In genomic region chr5:108131849-108132440, GRCm38 (mm10) we compare ENCODE assay signal across 8 mouse cellular contexts. TPM values are rescaled to one million over a fixed set of nuclear protein-coding genes. Genes with fewer than 3 reads are reported as not detected.
A peak's percentile ranks its signal among the peaks of the same experiment; 100 is the strongest.
DNase-seq lines count a peak whose midpoint lies in the region; ATAC-seq and TF ChIP-seq lines count a peak whose summit lies in the region.

No protein-coding gene starts in this region.

- under 1% methylated on average over 32 of the region's 32 CpGs for WGBS in cerebellum, adult 2 months
- 0% methylated on average over 32 of the region's 32 CpGs for WGBS in embryonic facial prominence, embryonic 13.5 days
- under 1% methylated on average over 32 of the region's 32 CpGs for WGBS in heart, embryonic 16.5 days
- under 1% methylated on average over 30 of the region's 32 CpGs for WGBS in limb, embryonic 11.5 days
- WGBS in midbrain, embryonic 12.5 days, result under 1% methylated on average over 32 of the region's 32 CpGs

- TF ChIP-seq CTCF in cerebellum, adult 2 months (IDR thresholded peaks at IDR 0.05; ENCODE audit: borderline replicate concordance, insufficient read depth, low read depth, low read length), result no peak

- no peaks in the 10 kb centered on the region for H3K9me3 ChIP-seq in embryonic facial prominence, embryonic 13.5 days
- no peaks in the 10 kb centered on the region for H3K9me3 ChIP-seq in heart, embryonic 16.5 days (replicated peaks; ENCODE audit: control insufficient read depth, low read length)
- H3K9me3 ChIP-seq in limb, embryonic 11.5 days (ENCODE audit: control insufficient read depth, low read length), result no peaks in the 10 kb centered on the region
- no peaks in the 10 kb centered on the region for H3K9me3 ChIP-seq in midbrain, embryonic 12.5 days

- peak in 1 of 2 experiments; percentile 44 for DNase-seq in cerebellum, adult 2 months
- no peak for DNase-seq in cerebellum, adult 8-10 months
- DNase-seq in MN1 (ENCODE audit: low spot score), result peak; percentile 64
- DNase-seq in limb, embryonic 11.5 days (ENCODE audit: low spot score), result no peak
- no peak for DNase-seq in left cerebral cortex, adult 9 months (ENCODE audit: low spot score in 2 of 2)

- peak overlapping the region; percentile 87 for H3K9ac ChIP-seq in embryonic facial prominence, embryonic 13.5 days
- H3K9ac ChIP-seq in heart, embryonic 16.5 days (ENCODE audit: low read length), result peak overlapping the region; percentile 78
- H3K9ac ChIP-seq in limb, embryonic 11.5 days (ENCODE audit: low read length), result peak overlapping the region; percentile 76
- peak overlapping the region; percentile 75 for H3K9ac ChIP-seq in midbrain, embryonic 12.5 days (replicated peaks)

- no peaks in the 10 kb centered on the region for H3K27me3 ChIP-seq in cerebellum, adult 2 months (ENCODE audit: control insufficient read depth, insufficient read depth, low read length)
- H3K27me3 ChIP-seq in embryonic facial prominence, embryonic 13.5 days, result no peaks in the 10 kb centered on the region
- no peaks in the 10 kb centered on the region for H3K27me3 ChIP-seq in heart, embryonic 16.5 days (ENCODE audit: control insufficient read depth, insufficient read depth, low read length)
- no peaks in the 10 kb centered on the region for H3K27me3 ChIP-seq in limb, embryonic 11.5 days (ENCODE audit: control insufficient read depth, insufficient read depth, low read length)
- H3K27me3 ChIP-seq in midbrain, embryonic 12.5 days, result no peaks in the 10 kb centered on the region

- peak overlapping the region; percentile 82 for H3K4me3 ChIP-seq in cerebellum, adult 2 months (replicated peaks; ENCODE audit: insufficient read depth, low read depth, low read length)
- H3K4me3 ChIP-seq in embryonic facial prominence, embryonic 13.5 days, result peak overlapping the region; percentile 87
- H3K4me3 ChIP-seq in heart, embryonic 16.5 days (ENCODE audit: low read length), result peak overlapping the region; percentile 69
- H3K4me3 ChIP-seq in limb, embryonic 11.5 days (ENCODE audit: low read depth, low read length), result peak overlapping the region; percentile 71
- peak overlapping the region; percentile 85 for H3K4me3 ChIP-seq in midbrain, embryonic 12.5 days

- peak overlapping the region; percentile 17; the same call in 1 of the 2 replicates for H3K27ac ChIP-seq in cerebellum, adult 2 months (ENCODE audit: insufficient read depth, low read length)
- peak overlapping the region; percentile 89 for H3K27ac ChIP-seq in embryonic facial prominence, embryonic 13.5 days
- peak overlapping the region; percentile 88 for H3K27ac ChIP-seq in heart, embryonic 16.5 days (ENCODE audit: low read length)
- peak overlapping the region; percentile 72 for H3K27ac ChIP-seq in limb, embryonic 11.5 days (replicated peaks; ENCODE audit: low read depth, low read length)
- peak overlapping the region; percentile 89 for H3K27ac ChIP-seq in midbrain, embryonic 12.5 days (replicated peaks)

- H3K36me3 ChIP-seq in embryonic facial prominence, embryonic 13.5 days, result peaks cover 7% of the 10 kb centered on the region; the same call in 1 of the 2 replicates
- H3K36me3 ChIP-seq in heart, embryonic 16.5 days (ENCODE audit: control insufficient read depth, insufficient read depth), result peaks cover 7% of the 10 kb centered on the region; the same call in 1 of the 2 replicates
- H3K36me3 ChIP-seq in limb, embryonic 11.5 days (ENCODE audit: control insufficient read depth, insufficient read depth, low read length), result no peaks in the 10 kb centered on the region; the same call in 1 of the 2 replicates
- H3K36me3 ChIP-seq in midbrain, embryonic 12.5 days, result no peaks in the 10 kb centered on the region

- H3K4me1 ChIP-seq in cerebellum, adult 2 months (ENCODE audit: control insufficient read depth, insufficient read depth, low read length), result no peaks in the 10 kb centered on the region
- H3K4me1 ChIP-seq in embryonic facial prominence, embryonic 13.5 days, result peaks cover 11% of the 10 kb centered on the region
- peaks cover 8% of the 10 kb centered on the region for H3K4me1 ChIP-seq in heart, embryonic 16.5 days (ENCODE audit: control insufficient read depth, insufficient read depth, low read length)
- H3K4me1 ChIP-seq in limb, embryonic 11.5 days (ENCODE audit: control insufficient read depth, insufficient read depth, low read length), result 0 out of 2 replicates have a peak, but pooled peaks cover 4% of the 10 kb centered on the region
- H3K4me1 ChIP-seq in midbrain, embryonic 12.5 days, result peaks cover 4% of the 10 kb centered on the region; the same call in 1 of the 2 replicates

- peak overlapping the region; percentile 66 for H3K4me2 ChIP-seq in embryonic facial prominence, embryonic 13.5 days
- H3K4me2 ChIP-seq in heart, embryonic 16.5 days (ENCODE audit: low read depth, low read length), result peak overlapping the region; percentile 63
- H3K4me2 ChIP-seq in limb, embryonic 11.5 days (ENCODE audit: low read depth, severe bottlenecking), result peak overlapping the region; percentile 79
- H3K4me2 ChIP-seq in midbrain, embryonic 12.5 days (replicated peaks), result peak overlapping the region; percentile 79

- TF ChIP-seq POLR2A in cerebellum, adult 2 months (IDR thresholded peaks at IDR 0.05; ENCODE audit: borderline replicate concordance, insufficient read depth, low read length), result no peak

- peak; percentile 21 for ATAC-seq in embryonic facial prominence, embryonic 13.5 days (ENCODE audit: insufficient number of reproducible peaks, insufficient read depth, low FRiP score, low TSS enrichment, low read depth)
- peak; percentile 20 for ATAC-seq in heart, embryonic 16.5 days (replicated peaks; ENCODE audit: extremely low read depth, insufficient read depth, low FRiP score)
- ATAC-seq in limb, embryonic 11.5 days (ENCODE audit: insufficient number of reproducible peaks, low FRiP score, low TSS enrichment, low read depth), result peak; percentile 2; the same call in 1 of the 2 replicates
- no peak; the same call in 1 of the 2 replicates for ATAC-seq in midbrain, embryonic 12.5 days (ENCODE audit: low FRiP score, low read depth)

RNA-seq across cellular contexts. Expression of gene Tmed5, which starts 0.5 kb away (rescaled TPM):
- polyA plus RNA-seq in cerebellum, adult 2 months (2012; rRNA removed), result 19.9 and 21.6 TPM in 2 replicates
- polyA plus RNA-seq in embryonic facial prominence, embryonic 13.5 days (2015; fragmentation: Nextera tagmentation; extraction: Ambion mirVana), result 28.1 and 30.4 TPM in 2 replicates
- polyA plus RNA-seq in heart, embryonic 16.5 days (2015; fragmentation: Nextera tagmentation; extraction: Ambion mirVana), result 34.5 and 41.8 TPM in 2 replicates
- 26.1 and 28.1 TPM in 2 replicates for polyA plus RNA-seq in limb, embryonic 11.5 days (2014; fragmentation: Nextera tagmentation; extraction: Ambion mirVana)
- 27.0 and 27.2 TPM in 2 replicates for polyA plus RNA-seq in midbrain, embryonic 12.5 days (2016; fragmentation: Nextera tagmentation; extraction: Ambion mirVana)

RNA-seq across cellular contexts. Expression of gene Ccdc18, which starts 0.7 kb away (rescaled TPM):
- 0.38 and 0.48 TPM in 2 replicates for polyA plus RNA-seq in cerebellum, adult 2 months (2012; rRNA removed)
- polyA plus RNA-seq in embryonic facial prominence, embryonic 13.5 days (2015; fragmentation: Nextera tagmentation; extraction: Ambion mirVana), result 10.8 and 11.1 TPM in 2 replicates
- 6.2 and 10.2 TPM in 2 replicates for polyA plus RNA-seq in heart, embryonic 16.5 days (2015; fragmentation: Nextera tagmentation; extraction: Ambion mirVana)
- 12.6 and 15.3 TPM in 2 replicates for polyA plus RNA-seq in limb, embryonic 11.5 days (2014; fragmentation: Nextera tagmentation; extraction: Ambion mirVana)
- 8.5 and 9.5 TPM in 2 replicates for polyA plus RNA-seq in midbrain, embryonic 12.5 days (2016; fragmentation: Nextera tagmentation; extraction: Ambion mirVana)

Comparison
In these comparisons a context has a peak if more than half of its experiments do, and no peak if none do; other contexts are left out.
1. H3K27ac ChIP-seq: peak in every context shown above with its lines; median percentile 89 in embryonic facial prominence, embryonic 13.5 days; 89 in midbrain, embryonic 12.5 days; 88 in heart, embryonic 16.5 days; 72 in limb, embryonic 11.5 days; 17 in cerebellum, adult 2 months.